Comparison of ENCODE assay signal across 10 mouse cellular contexts in the genomic region with DNA sequence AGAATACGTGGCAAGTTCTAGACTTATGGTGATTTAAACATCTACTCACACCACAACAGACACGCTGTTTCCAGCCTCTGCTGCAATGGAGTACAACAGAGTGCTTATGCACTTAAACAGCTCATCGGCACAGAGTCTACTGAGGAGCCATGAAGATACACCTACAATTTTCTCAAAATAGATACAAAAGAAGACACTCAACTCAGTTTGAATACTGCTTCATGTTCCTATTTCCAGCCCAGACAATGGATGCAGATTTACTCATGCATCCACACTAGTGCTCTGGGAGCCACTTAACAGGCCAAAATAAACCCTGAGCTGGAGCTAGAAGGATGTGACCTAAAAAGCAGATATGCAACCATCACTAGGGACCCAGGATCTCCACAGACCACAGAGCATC. TPM values are rescaled to one million over a fixed set of nuclear protein-coding genes. Genes with fewer than 3 reads are reported as not detected.
"Had no signal": no experiment of that assay in that cellular context is flagged by ENCODE, and none has a peak within 500 bp of the region (broad histone marks: within the 10 kb centered on the region; RNA-seq: fewer than 3 reads in every experiment).

No protein-coding gene starts in this region.

- DNase-seq: kidney, adult 18-20 months; kidney, postnatal 10 days; kidney, postnatal 4 days; layer of hippocampus, postnatal 36 days; lung, embryonic 14.5 days; lung, postnatal 10 days; thymus, adult 2 months; thymus, postnatal 25 days had no signal

RNA-seq across cellular contexts. Expression of a gene that starts 45.3 kb away (rescaled TPM):
- total RNA-seq: monocyte, adult 5-6 weeks; neutrophil, adult 5-6 weeks had no signal
